Mouse (Mus musculus): ENCODE measurements at regions not wholly inside any gene's neighbourhood (a gene's known extent, or its start where the extent isn't known, plus 50 kb on each side); places are given as distances from the start of the nearest gene placed in this dataset.

GRCm38 (mm10) chr16:93019800-93020555 lies 194.0 kb upstream of the Runx1 start:
- DNase-seq (ENCODE audit: low read depth), result no peak
- TF ChIP-seq POLR2A (IDR thresholded peaks at IDR 0.05; ENCODE audit: borderline replicate concordance, extremely low read depth, insufficient read depth, insufficient read length, poor library complexity, severe bottlenecking), result no peak
- no peak for TF ChIP-seq CTCF (IDR thresholded peaks at IDR 0.05; ENCODE audit: borderline replicate concordance, extremely low read depth, insufficient read depth, insufficient read length)

GRCm38 (mm10) chr16:93018766-93019165 lies 192.8 kb upstream of the Runx1 start:
- no peak for DNase-seq (ENCODE audit: low read depth)
- TF ChIP-seq CTCF (IDR thresholded peaks at IDR 0.05; ENCODE audit: borderline replicate concordance, extremely low read depth, insufficient read depth, insufficient read length), result no peak
- TF ChIP-seq POLR2A (IDR thresholded peaks at IDR 0.05; ENCODE audit: borderline replicate concordance, extremely low read depth, insufficient read depth, insufficient read length, poor library complexity, severe bottlenecking), result no peak

GRCm38 (mm10) chr16:93017025-93017424 lies 191.1 kb upstream of the Runx1 start:
- TF ChIP-seq POLR2A (IDR thresholded peaks at IDR 0.05; ENCODE audit: borderline replicate concordance, extremely low read depth, insufficient read depth, insufficient read length, poor library complexity, severe bottlenecking) (no peak), CTCF (IDR thresholded peaks at IDR 0.05; ENCODE audit: borderline replicate concordance, extremely low read depth, insufficient read depth, insufficient read length) (no peak)
- DNase-seq (ENCODE audit: low read depth), result no peak

- no peak for DNase-seq (ENCODE audit: low read depth)
- TF ChIP-seq CTCF (IDR thresholded peaks at IDR 0.05; ENCODE audit: borderline replicate concordance, extremely low read depth, insufficient read depth, insufficient read length) (no peak), POLR2A (IDR thresholded peaks at IDR 0.05; ENCODE audit: borderline replicate concordance, extremely low read depth, insufficient read depth, insufficient read length, poor library complexity, severe bottlenecking) (no peak)
These were observed 189.7 kb upstream of the Runx1 start for GRCm38 (mm10) chr16:93015636-93016035.

- no peak for TF ChIP-seq POLR2A (IDR thresholded peaks at IDR 0.05; ENCODE audit: borderline replicate concordance, extremely low read depth, insufficient read depth, insufficient read length, poor library complexity, severe bottlenecking)
- TF ChIP-seq CTCF (IDR thresholded peaks at IDR 0.05; ENCODE audit: borderline replicate concordance, extremely low read depth, insufficient read depth, insufficient read length), result no peak
- DNase-seq (ENCODE audit: low read depth), result no peak
These were observed 189.0 kb upstream of the Runx1 start for GRCm38 (mm10) chr16:93014991-93015390.

- DNase-seq (ENCODE audit: low read depth), result no peak
- TF ChIP-seq CTCF (IDR thresholded peaks at IDR 0.05; ENCODE audit: borderline replicate concordance, extremely low read depth, insufficient read depth, insufficient read length) (no peak), POLR2A (IDR thresholded peaks at IDR 0.05; ENCODE audit: borderline replicate concordance, extremely low read depth, insufficient read depth, insufficient read length, poor library complexity, severe bottlenecking) (no peak)
These were observed 187.9 kb upstream of the Runx1 start for GRCm38 (mm10) chr16:93013881-93014280.

- TF ChIP-seq CTCF (IDR thresholded peaks at IDR 0.05; ENCODE audit: borderline replicate concordance, extremely low read depth, insufficient read depth, insufficient read length), result no peak
- no peak for TF ChIP-seq POLR2A (IDR thresholded peaks at IDR 0.05; ENCODE audit: borderline replicate concordance, extremely low read depth, insufficient read depth, insufficient read length, poor library complexity, severe bottlenecking)
- DNase-seq (ENCODE audit: low read depth), result no peak
These were observed 187.3 kb upstream of the Runx1 start for GRCm38 (mm10) chr16:93013256-93013655.

GRCm38 (mm10) chr16:93011474-93011873 lies 185.5 kb upstream of the Runx1 start:
- TF ChIP-seq CTCF (IDR thresholded peaks at IDR 0.05; ENCODE audit: borderline replicate concordance, extremely low read depth, insufficient read depth, insufficient read length) (no peak), POLR2A (IDR thresholded peaks at IDR 0.05; ENCODE audit: borderline replicate concordance, extremely low read depth, insufficient read depth, insufficient read length, poor library complexity, severe bottlenecking) (no peak)
- no peak for DNase-seq (ENCODE audit: low read depth)

- no peak for TF ChIP-seq CTCF (IDR thresholded peaks at IDR 0.05; ENCODE audit: borderline replicate concordance, extremely low read depth, insufficient read depth, insufficient read length)
- TF ChIP-seq POLR2A (IDR thresholded peaks at IDR 0.05; ENCODE audit: borderline replicate concordance, extremely low read depth, insufficient read depth, insufficient read length, poor library complexity, severe bottlenecking), result no peak
- peak; percentile 40 for DNase-seq (ENCODE audit: low read depth)
These were observed 180.5 kb upstream of the Runx1 start for GRCm38 (mm10) chr16:93006321-93006984.

- no peak for DNase-seq (ENCODE audit: low read depth)
- no peak for TF ChIP-seq POLR2A (IDR thresholded peaks at IDR 0.05; ENCODE audit: borderline replicate concordance, extremely low read depth, insufficient read depth, insufficient read length, poor library complexity, severe bottlenecking)
- no peak for TF ChIP-seq CTCF (IDR thresholded peaks at IDR 0.05; ENCODE audit: borderline replicate concordance, extremely low read depth, insufficient read depth, insufficient read length)
These were observed 179.5 kb upstream of the Runx1 start for GRCm38 (mm10) chr16:93005470-93005869.

GRCm38 (mm10) chr16:93003830-93004229 lies 177.9 kb upstream of the Runx1 start:
- DNase-seq (ENCODE audit: low read depth), result no peak
- no peak for TF ChIP-seq CTCF (IDR thresholded peaks at IDR 0.05; ENCODE audit: borderline replicate concordance, extremely low read depth, insufficient read depth, insufficient read length)
- TF ChIP-seq POLR2A (IDR thresholded peaks at IDR 0.05; ENCODE audit: borderline replicate concordance, extremely low read depth, insufficient read depth, insufficient read length, poor library complexity, severe bottlenecking), result no peak

- DNase-seq (ENCODE audit: low read depth), result no peak
- TF ChIP-seq CTCF (IDR thresholded peaks at IDR 0.05; ENCODE audit: borderline replicate concordance, extremely low read depth, insufficient read depth, insufficient read length) (no peak), POLR2A (IDR thresholded peaks at IDR 0.05; ENCODE audit: borderline replicate concordance, extremely low read depth, insufficient read depth, insufficient read length, poor library complexity, severe bottlenecking) (no peak)
These were observed 172.7 kb upstream of the Runx1 start for GRCm38 (mm10) chr16:92998689-92999088.

Data from brain, embryonic 14.5 days (tissue).